Mouse (Mus musculus): ENCODE measurements around the gene Hexim1. TPM values are rescaled to one million over a fixed set of nuclear protein-coding genes. Genes with fewer than 3 reads are reported as not detected.

Hexim1 gene
- polyA plus RNA-seq (2015; fragmentation: Nextera tagmentation; extraction: Ambion mirVana) = 3.1 and 3.7 TPM in 2 replicates

- Histone ChIP-seq H3K9ac (peak within 1 kb of the TSS; percentile 91), H3K4me1 (peaks cover 49% of the 10 kb centered on the region), H3K27ac (peak within 1 kb of the TSS; percentile 97), H3K9me3 (no peaks in the 10 kb centered on the region), H3K36me3 (replicated peaks) (no peaks in the 10 kb centered on the region), H3K27me3 (replicated peaks) (peaks cover 26% of the 10 kb centered on the region), H3K4me3 (peak within 1 kb of the TSS; percentile 76), H3K4me2 (peak within 1 kb of the TSS; percentile 96)
- ATAC-seq (replicated peaks) = peak; percentile 96
- under 1% methylated on average over 53 of the region's 53 CpGs for WGBS
These were observed at the start of gene Hexim1 for GRCm38 (mm10) chr11:103116008-103116818. Gene Hexim1, plus strand, starts transcription at chr11:103116231.

- H3K27ac ChIP-seq = no peak overlapping the region
- no peaks in the 10 kb centered on the region for H3K4me1 ChIP-seq
- H3K9ac ChIP-seq = no peak overlapping the region
- no peaks in the 10 kb centered on the region for H3K9me3 ChIP-seq
- H3K36me3 ChIP-seq (replicated peaks) = peaks cover 47% of the 10 kb centered on the region
- no peak overlapping the region for H3K4me2 ChIP-seq
- ATAC-seq (replicated peaks) = no peak
- no peaks in the 10 kb centered on the region for H3K27me3 ChIP-seq (replicated peaks)
- WGBS = 92% methylated on average over 6 of the region's 6 CpGs
- H3K4me3 ChIP-seq = no peak overlapping the region
These were observed 49.0 kb upstream of the Hexim1 start for GRCm38 (mm10) chr11:103067051-103067361.

GRCm38 (mm10) chr11:103067457-103068001, 48.5 kb upstream of the Hexim1 start:
- 87% methylated on average over 8 of the region's 8 CpGs for WGBS
- ATAC-seq (replicated peaks) = no peak
- H3K9me3 ChIP-seq = no peaks in the 10 kb centered on the region
- H3K27ac ChIP-seq = no peak overlapping the region
- peaks cover 44% of the 10 kb centered on the region for H3K36me3 ChIP-seq (replicated peaks)
- no peak overlapping the region for H3K9ac ChIP-seq
- H3K4me2 ChIP-seq = no peak overlapping the region
- no peak overlapping the region for H3K4me3 ChIP-seq
- H3K4me1 ChIP-seq = no peaks in the 10 kb centered on the region
- no peaks in the 10 kb centered on the region for H3K27me3 ChIP-seq (replicated peaks)

- Histone ChIP-seq H3K9me3 (no peaks in the 10 kb centered on the region), H3K4me1 (no peaks in the 10 kb centered on the region), H3K27ac (no peak overlapping the region), H3K27me3 (replicated peaks) (no peaks in the 10 kb centered on the region), H3K4me3 (no peak overlapping the region), H3K36me3 (replicated peaks) (peaks cover 42% of the 10 kb centered on the region), H3K4me2 (no peak overlapping the region), H3K9ac (no peak overlapping the region)
- 94% methylated on average over 4 of the region's 4 CpGs for WGBS
- ATAC-seq (replicated peaks) = no peak
These were observed 47.8 kb upstream of the Hexim1 start for GRCm38 (mm10) chr11:103068272-103068671.

GRCm38 (mm10) chr11:103068884-103069283, 47.1 kb upstream of the Hexim1 start:
- Histone ChIP-seq H3K4me3 (no peak overlapping the region), H3K27me3 (replicated peaks) (no peaks in the 10 kb centered on the region), H3K9me3 (no peaks in the 10 kb centered on the region), H3K27ac (no peak overlapping the region), H3K4me1 (no peaks in the 10 kb centered on the region), H3K4me2 (no peak overlapping the region), H3K36me3 (replicated peaks) (peaks cover 36% of the 10 kb centered on the region), H3K9ac (no peak overlapping the region)
- 89% methylated on average over 11 of the region's 11 CpGs for WGBS
- ATAC-seq (replicated peaks) = no peak

GRCm38 (mm10) chr11:103069731-103070130, 46.3 kb upstream of the Hexim1 start:
- H3K9me3 ChIP-seq = no peaks in the 10 kb centered on the region
- no peak overlapping the region for H3K9ac ChIP-seq
- ATAC-seq (replicated peaks) = no peak
- H3K4me2 ChIP-seq = no peak overlapping the region
- 96% methylated on average over 2 of the region's 2 CpGs for WGBS
- peaks cover 27% of the 10 kb centered on the region for H3K36me3 ChIP-seq (replicated peaks)
- H3K4me3 ChIP-seq = no peak overlapping the region
- no peak overlapping the region for H3K27ac ChIP-seq
- H3K4me1 ChIP-seq = no peaks in the 10 kb centered on the region; the same call in 1 of the 2 replicates
- no peaks in the 10 kb centered on the region for H3K27me3 ChIP-seq (replicated peaks)

GRCm38 (mm10) chr11:103070322-103070880, 45.6 kb upstream of the Hexim1 start:
- H3K9me3 ChIP-seq = no peaks in the 10 kb centered on the region
- 93% methylated on average over 10 of the region's 10 CpGs for WGBS
- H3K4me2 ChIP-seq = no peak overlapping the region
- H3K4me3 ChIP-seq = no peak overlapping the region
- H3K36me3 ChIP-seq (replicated peaks) = peaks cover 27% of the 10 kb centered on the region
- no peak for ATAC-seq (replicated peaks)
- H3K9ac ChIP-seq = no peak overlapping the region
- no peaks in the 10 kb centered on the region; the same call in 1 of the 2 replicates for H3K4me1 ChIP-seq
- no peak overlapping the region for H3K27ac ChIP-seq
- H3K27me3 ChIP-seq (replicated peaks) = no peaks in the 10 kb centered on the region

- H3K36me3 ChIP-seq (replicated peaks) = peaks cover under 1% of the 10 kb centered on the region; the same call in 1 of the 2 replicates
- H3K4me3 ChIP-seq = no peak overlapping the region
- H3K4me2 ChIP-seq = no peak overlapping the region
- H3K9me3 ChIP-seq = no peaks in the 10 kb centered on the region
- no peak overlapping the region for H3K9ac ChIP-seq
- H3K27me3 ChIP-seq (replicated peaks) = no peaks in the 10 kb centered on the region
- H3K4me1 ChIP-seq = no peaks in the 10 kb centered on the region; the same call in 1 of the 2 replicates
- ATAC-seq (replicated peaks) = no peak
- 77% methylated on average over 7 of the region's 7 CpGs for WGBS
- H3K27ac ChIP-seq = no peak overlapping the region
These were observed 42.4 kb upstream of the Hexim1 start for GRCm38 (mm10) chr11:103073671-103074070.

- H3K9ac ChIP-seq = no peak overlapping the region
- ATAC-seq (replicated peaks) = no peak
- H3K27me3 ChIP-seq (replicated peaks) = peaks cover 2% of the 10 kb centered on the region; the same call in 1 of the 2 replicates
- no peaks in the 10 kb centered on the region for H3K36me3 ChIP-seq (replicated peaks)
- no peaks in the 10 kb centered on the region; the same call in 1 of the 2 replicates for H3K4me1 ChIP-seq
- H3K4me2 ChIP-seq = no peak overlapping the region
- H3K9me3 ChIP-seq = no peaks in the 10 kb centered on the region
- H3K27ac ChIP-seq = no peak overlapping the region
- no peak overlapping the region for H3K4me3 ChIP-seq
- 56% methylated on average over 10 of the region's 10 CpGs for WGBS
These were observed 41.8 kb upstream of the Hexim1 start for GRCm38 (mm10) chr11:103074121-103074650.

- Histone ChIP-seq H3K27me3 (replicated peaks) (peaks cover 9% of the 10 kb centered on the region), H3K9ac (no peak overlapping the region), H3K9me3 (no peaks in the 10 kb centered on the region), H3K36me3 (replicated peaks) (no peaks in the 10 kb centered on the region), H3K27ac (no peak overlapping the region), H3K4me2 (no peak overlapping the region), H3K4me1 (no peaks in the 10 kb centered on the region; the same call in 1 of the 2 replicates), H3K4me3 (no peak overlapping the region)
- 22% methylated on average over 10 of the region's 10 CpGs for WGBS
- ATAC-seq (replicated peaks) = no peak
These were observed 41.2 kb upstream of the Hexim1 start for GRCm38 (mm10) chr11:103074796-103075323.

- no peak overlapping the region for H3K9ac ChIP-seq
- WGBS = 96% methylated on average over 7 of the region's 7 CpGs
These were observed 40.0 kb upstream of the Hexim1 start for GRCm38 (mm10) chr11:103076010-103076409.

GRCm38 (mm10) chr11:103076581-103076980, 39.5 kb upstream of the Hexim1 start:
- Histone ChIP-seq H3K27ac (no peak overlapping the region), H3K9ac (no peak overlapping the region), H3K4me1 (peaks cover 14% of the 10 kb centered on the region), H3K4me3 (no peak overlapping the region), H3K36me3 (replicated peaks) (no peaks in the 10 kb centered on the region), H3K4me2 (no peak overlapping the region), H3K9me3 (no peaks in the 10 kb centered on the region), H3K27me3 (replicated peaks) (peaks cover 26% of the 10 kb centered on the region)
- no peak for ATAC-seq (replicated peaks)
- 88% methylated on average over 8 of the region's 8 CpGs for WGBS

More at GRCm38 (mm10) chr11:103076010-103076409, 40.0 kb upstream of the Hexim1 start:
- Histone ChIP-seq H3K27me3 (replicated peaks) (peaks cover 21% of the 10 kb centered on the region), H3K4me2 (no peak overlapping the region), H3K27ac (no peak overlapping the region), H3K36me3 (replicated peaks) (no peaks in the 10 kb centered on the region), H3K9me3 (no peaks in the 10 kb centered on the region), H3K4me1 (peaks cover 11% of the 10 kb centered on the region), H3K4me3 (no peak overlapping the region)
- no peak for ATAC-seq (replicated peaks)

Measured in midbrain, embryonic 15.5 days (tissue).